Mouse (Mus musculus): ENCODE data around the gene Pafah1b3. TPM values are rescaled to one million over a fixed set of nuclear protein-coding genes. Genes with fewer than 3 reads are reported as not detected.
"Not testable (repeated sequence)": the region's sequence is repeated elsewhere in the genome, so short reads cannot be mapped to it uniquely, and the experiment has no call there.

The Pafah1b3 gene
- total RNA-seq (2021) = 1 to 10 TPM; 3.7 to 5.1 TPM

DNA sequence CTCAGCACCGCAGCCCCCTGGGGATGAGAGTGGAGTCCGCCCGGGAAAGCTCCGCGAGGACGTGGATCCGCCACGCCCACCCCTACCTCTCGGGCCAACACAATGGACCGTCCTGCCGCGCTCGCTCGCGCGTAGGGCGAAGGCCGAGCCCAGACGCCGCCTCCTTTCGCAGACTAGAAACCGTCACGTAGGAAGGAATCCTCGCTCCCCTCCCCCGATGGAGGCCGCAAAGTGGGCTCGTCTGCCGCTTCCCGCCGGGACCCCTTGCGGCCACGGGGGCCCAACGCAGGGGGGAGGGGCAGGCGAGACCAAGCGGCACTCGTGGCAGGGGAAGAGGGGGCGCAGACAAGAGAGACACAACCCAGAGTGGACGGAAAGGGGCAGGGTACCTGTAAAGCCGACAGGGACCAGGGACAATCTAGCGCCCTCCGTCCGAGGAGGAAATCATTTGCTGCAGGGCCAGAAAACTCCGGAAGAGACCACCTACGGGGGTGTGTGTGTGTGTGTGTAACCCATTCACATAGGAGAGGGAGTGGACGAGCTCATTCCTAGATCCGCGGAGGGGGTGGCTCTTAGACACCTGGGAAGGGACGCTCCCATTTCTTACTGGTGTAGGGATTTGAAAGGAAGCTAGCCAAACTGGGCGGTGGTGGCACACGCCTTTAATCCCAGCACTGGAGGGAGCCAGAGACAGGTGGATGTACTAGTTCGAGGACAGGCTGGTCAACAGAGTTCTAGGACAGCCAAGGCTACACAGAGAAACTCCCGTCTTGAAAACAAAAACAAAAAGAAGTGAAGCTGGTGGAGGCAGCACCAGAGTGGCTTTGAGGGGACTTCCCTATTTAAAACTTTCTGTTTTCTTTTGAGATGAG, at the start of gene Pafah1b3:
Gene Pafah1b3 (minus strand): TSS at position 533 of the 872 bp plus-strand sequence.
- DNase-seq = peak; percentile 51 to 73
- intact Hi-C loops (cut with DNase I) = loop anchor here (2.0 kb wide), 1 partner anchor 17 kb away; no protein-coding TSS in a partner anchor

DNA sequence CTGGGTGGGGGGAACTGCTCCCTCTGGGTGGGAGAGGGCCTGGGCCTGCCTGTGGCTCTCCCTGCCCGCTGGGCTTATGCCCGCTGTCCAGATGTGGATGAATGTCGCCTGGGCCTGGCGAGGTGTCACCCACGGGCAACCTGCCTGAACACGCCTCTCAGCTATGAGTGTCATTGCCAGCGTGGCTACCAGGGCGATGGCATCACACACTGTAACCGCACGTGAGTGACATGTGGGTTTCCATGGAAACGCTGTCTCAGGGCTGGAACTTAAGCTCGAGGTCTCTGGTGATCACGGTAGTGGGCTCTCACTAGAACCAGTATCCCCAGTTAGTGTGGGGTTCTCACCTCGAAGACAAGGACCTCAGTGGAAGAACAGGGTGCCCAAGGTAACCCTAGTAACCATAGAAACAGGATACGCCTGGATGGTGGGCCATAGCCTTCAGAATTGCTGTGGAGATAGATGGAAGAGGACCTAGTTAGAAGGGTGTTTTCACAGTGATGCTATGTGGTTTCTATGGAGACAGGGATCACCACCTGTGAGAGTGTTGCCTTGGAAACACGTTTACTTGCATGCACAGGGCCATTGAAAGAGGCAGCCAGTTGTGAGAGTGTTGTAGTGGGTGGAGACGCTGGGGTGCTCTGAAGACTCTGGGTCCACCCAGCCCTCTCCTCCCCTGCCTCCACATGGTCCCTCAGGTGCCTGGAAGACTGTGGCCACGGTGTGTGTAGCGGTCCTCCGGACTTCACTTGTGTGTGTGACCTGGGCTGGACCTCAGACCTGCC, 43.4 kb upstream of the Pafah1b3 start:
- DNase-seq = no peak
- intact Hi-C loops (cut with DNase I) = no loop called here

DNA sequence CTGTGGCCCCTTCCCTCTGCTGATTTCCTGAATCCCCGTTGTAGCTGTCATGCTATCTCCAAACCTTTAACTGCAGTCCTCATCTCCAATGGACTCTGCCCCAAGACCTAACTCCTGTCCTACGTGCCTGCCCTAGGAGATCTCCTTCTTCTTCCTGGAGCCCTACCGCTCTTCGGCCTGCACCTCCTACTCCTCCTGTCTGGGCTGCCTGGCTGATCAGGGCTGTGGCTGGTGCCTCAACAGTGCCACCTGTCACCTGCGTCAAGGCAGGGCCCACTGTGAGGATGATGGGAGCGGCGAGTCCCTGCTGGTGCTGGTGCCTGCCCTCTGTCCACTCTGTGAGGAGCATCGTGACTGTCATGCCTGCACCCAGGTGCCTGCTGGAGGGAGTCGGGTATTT, 41.5 kb upstream of the Pafah1b3 start:
- DNase-seq = no peak
- intact Hi-C loops (cut with DNase I) = no loop called here

- intact Hi-C loops (cut with DNase I) = loop anchor here (5.0 kb wide), 1 partner anchor 202 kb away; no protein-coding TSS in a partner anchor
- no peak for DNase-seq
Observed at GRCm38 (mm10) chr7:25334472-25334871, 36.7 kb upstream of the Pafah1b3 start.

- DNase-seq = peak; percentile 73 to 76
- intact Hi-C loops (cut with DNase I) = loop anchor here (5.0 kb wide), 1 partner anchor 201 kb away; no protein-coding TSS in a partner anchor
Observed at GRCm38 (mm10) chr7:25333596-25334307, 36.0 kb upstream of the Pafah1b3 start.

GRCm38 (mm10) chr7:25326233-25326632, 28.4 kb upstream of the Pafah1b3 start:
- intact Hi-C loops (cut with DNase I) = loop anchor here (5.0 to 10.0 kb wide), 2 partner anchors 76 to 251 kb away; partner anchors contain the start of genes Grik5 and Zfp574
- peak in 1 of 2 experiments; percentile 15 for DNase-seq

DNA sequence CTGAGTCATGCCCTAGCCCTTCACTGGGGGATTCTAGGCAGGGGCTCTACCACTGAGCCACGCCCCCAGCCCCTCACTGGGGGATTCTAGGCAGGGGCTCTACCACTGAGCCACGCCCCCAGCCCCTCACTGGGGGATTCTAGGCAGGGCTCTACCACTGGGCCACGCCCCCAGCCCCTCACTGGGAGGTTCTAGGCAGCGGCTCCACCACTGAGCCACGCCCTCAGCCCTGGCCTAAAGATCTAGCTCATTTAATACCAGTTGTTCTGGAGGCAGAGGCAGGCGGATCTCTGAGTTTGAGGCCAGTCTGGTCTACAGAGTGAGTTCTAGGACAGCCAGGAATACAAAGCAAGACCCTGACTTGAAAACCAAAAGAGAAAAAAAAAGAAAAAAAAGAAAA, 27.6 kb upstream of the Pafah1b3 start:
- DNase-seq = not testable (repeated sequence)
- intact Hi-C loops (cut with DNase I) = loop anchor here (5.0 to 10.0 kb wide), 2 partner anchors 77 to 251 kb away; partner anchors contain the start of genes Grik5 and Zfp574

GRCm38 (mm10) chr7:25323219-25323618, 25.4 kb upstream of the Pafah1b3 start:
- no peak for DNase-seq
- intact Hi-C loops (cut with DNase I) = loop anchor here (10.0 kb wide), 1 partner anchor 248 kb away; the partner anchor contains the start of genes Grik5 and Zfp574

GRCm38 (mm10) chr7:25322058-25322484, 24.3 kb upstream of the Pafah1b3 start:
- no peak for DNase-seq
- intact Hi-C loops (cut with DNase I) = loop anchor here (10.0 kb wide), 1 partner anchor 247 kb away; the partner anchor contains the start of genes Grik5 and Zfp574

- DNase-seq = no peak
- intact Hi-C loops (cut with DNase I) = loop anchor here (2.0 to 5.0 kb wide), 4 partner anchors 35 to 185 kb away; partner anchors contain the start of gene Lipe
Observed at GRCm38 (mm10) chr7:25317446-25317999, 19.7 kb upstream of the Pafah1b3 start.

GRCm38 (mm10) chr7:25316532-25317445, 19.0 kb upstream of the Pafah1b3 start, which contains the start of gene Megf8:
Gene Megf8, plus strand, starts transcription at chr7:25317164.
- DNase-seq = peak; percentile 91 to 94
- intact Hi-C loops (cut with DNase I) = loop anchor here (1.0 to 5.0 kb wide), 5 partner anchors 34 to 184 kb away; partner anchors contain the start of gene Lipe

DNA sequence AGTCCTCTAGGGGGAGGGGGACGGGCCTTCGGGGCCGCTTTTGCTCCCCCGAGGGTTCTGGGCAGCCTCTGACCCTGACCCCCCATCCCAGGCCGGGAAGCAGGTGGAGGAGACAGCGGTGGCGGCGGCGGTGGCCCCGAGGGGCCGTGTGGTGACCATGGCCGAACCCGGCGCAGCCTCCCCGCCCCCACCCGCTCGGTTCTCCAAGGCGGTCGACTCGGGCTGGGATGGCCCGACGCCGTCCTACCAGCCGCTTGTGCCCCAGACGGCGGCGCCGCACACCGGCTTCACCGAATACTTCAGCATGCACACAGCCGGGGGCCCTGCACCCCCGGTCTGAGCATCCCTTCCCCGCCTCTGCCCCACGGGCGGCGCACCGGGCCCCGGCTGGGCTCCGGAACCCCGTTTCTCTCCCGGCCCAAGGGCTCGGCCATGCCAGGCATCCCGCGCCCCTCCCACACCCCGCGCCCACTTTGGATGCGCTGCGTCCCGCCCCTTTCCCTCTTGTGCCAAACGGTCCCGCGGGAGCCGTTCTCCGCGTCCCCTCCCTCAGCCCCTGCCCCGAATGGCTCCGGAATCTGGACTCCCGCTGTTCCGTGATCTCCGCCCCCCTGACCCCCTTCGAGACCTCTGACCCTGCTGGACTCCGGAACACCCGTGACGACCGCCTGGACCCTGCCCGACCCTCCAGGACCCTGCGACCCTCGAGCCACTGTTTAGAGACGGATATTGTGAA, 17.7 kb upstream of the Pafah1b3 start:
- intact Hi-C loops (cut with DNase I) = loop anchor here (1.0 to 5.0 kb wide), 6 partner anchors 19 to 183 kb away; partner anchors contain the start of genes Lipe and Pafah1b3
- DNase-seq = peak in 1 of 2 experiments; percentile 25

DNA sequence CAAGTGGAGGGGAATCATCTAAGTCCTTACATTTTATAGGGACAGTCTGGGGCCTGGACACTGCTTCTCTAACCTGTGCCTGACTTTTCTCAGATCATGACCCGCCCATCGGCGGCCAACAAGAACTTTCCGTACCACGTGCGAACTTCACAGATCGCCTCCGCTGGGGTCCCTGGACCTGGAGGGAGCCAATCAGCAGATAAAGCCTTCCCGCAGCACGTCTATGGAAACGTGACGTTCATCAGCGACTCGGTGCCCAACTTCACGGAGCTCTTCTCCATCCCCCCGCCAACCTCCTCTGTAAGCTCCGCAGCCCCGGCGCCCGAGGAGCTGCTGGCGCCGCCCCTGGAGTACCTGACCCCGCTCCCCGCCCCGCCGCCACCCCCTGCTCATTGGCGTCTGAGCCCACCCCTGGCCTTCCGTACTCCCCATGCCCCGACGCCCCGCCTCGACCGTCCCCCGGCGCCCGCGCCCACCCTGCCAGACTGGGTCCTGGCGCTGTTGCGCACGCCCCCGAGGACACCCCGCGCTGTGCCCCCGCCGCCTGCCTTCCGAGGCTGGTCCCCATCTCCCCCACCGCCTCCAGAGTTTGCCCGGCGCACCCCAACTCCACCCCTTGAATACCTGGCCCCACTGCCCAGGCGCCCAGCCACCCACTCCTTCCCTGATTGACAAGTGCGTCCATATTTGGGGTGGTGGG, 17.0 kb upstream of the Pafah1b3 start:
- intact Hi-C loops (cut with DNase I) = loop anchor here (2.0 to 5.0 kb wide), 4 partner anchors 18 to 182 kb away; partner anchors contain the start of genes Lipe and Pafah1b3
- DNase-seq = no peak

DNA sequence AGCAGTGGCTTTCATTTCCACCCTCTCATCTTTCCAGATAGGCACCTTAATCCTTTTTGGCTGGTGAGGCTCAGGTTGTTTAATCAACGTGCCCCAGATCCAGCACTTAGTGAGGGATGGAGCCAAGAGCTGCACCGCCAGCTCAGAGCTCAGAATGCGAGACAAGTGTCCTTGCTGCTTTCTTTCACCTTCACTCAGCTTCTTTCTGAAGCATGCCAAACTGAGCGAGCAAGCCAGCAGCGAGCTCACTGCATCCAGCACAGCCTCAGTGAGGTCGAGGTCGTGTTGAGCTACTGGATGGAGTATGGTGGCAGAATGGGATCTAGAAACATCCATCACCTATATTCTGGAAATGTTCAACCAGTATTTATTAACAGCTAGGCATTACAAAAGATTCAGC, 15.5 kb upstream of the Pafah1b3 start:
- DNase-seq = no peak
- intact Hi-C loops (cut with DNase I) = no loop called here

DNA sequence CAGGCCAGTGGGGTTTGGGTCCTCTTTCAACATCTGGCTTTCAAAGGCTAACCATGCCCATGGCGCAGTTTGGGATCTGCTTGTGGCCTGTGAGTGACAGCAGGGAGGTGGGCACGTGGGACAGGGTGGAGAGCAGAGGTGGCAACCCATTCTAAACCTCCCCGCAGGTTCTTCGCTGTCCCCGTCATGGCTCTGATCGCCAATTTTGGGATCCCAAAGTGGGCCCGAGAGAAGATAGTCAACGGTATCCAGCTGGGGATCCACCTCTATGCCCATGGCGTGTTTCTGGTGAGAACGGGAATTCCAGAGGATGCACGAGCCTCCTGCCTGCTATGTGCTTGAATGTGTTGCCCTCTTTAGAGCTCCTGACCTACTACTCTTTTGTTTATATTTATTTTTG, 13.4 kb upstream of the Pafah1b3 start:
- DNase-seq = no peak
- intact Hi-C loops (cut with DNase I) = no loop called here

- DNase-seq = no peak
- intact Hi-C loops (cut with DNase I) = no loop called here
Observed at GRCm38 (mm10) chr7:25309425-25309824, 11.6 kb upstream of the Pafah1b3 start.

DNA sequence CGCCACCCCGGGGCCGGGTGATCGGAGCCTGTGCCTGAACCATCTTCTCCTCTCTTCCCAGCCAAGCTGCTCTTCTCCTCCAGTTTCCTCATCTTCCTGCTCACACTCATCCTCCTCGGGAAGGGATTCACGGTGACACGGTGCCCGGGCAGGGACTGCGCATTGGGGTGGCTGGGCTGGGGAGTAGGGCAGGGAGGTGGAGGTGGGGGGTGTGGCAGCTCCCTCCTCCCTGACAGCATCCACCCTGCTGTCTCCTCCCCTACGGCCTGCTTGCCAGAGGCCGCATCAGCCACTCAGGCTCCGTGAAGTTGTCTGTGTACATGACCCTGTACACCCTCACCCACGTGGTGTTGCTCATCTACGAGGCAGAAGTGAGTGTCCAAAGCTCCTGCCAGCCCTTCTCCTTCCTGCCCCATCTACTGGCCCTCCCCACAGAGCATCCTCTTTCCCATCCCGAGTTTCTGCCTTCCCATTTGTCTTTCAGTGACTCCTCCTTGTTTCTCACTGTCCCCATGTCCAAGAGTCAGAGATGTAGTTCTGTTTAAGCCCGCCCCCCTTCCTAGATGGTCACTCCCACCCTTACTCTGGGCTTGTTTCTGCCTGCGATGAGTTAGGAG, 11.0 kb upstream of the Pafah1b3 start:
- intact Hi-C loops (cut with DNase I) = no loop called here
- DNase-seq = no peak

All from heart, postnatal 36 days (tissue).